Mouse (Mus musculus) small intestine, adult 2 months (tissue): ENCODE results near the gene Irf2bpl. TPM values are rescaled to one million over a fixed set of nuclear protein-coding genes. Genes with fewer than 3 reads are reported as not detected.
A peak's percentile ranks its signal among the peaks of the same experiment; 100 is the strongest.

Experiments used
- H3K27ac ChIP-seq: fragments of 200-500 bp; 2 replicates; pipeline ENCODE4 v1.5.1; 2012; ENCODE audit warnings: low read depth, low read length, control low read depth, inconsistent platforms; ENCODE audit not compliant: insufficient read depth
- H3K27me3 ChIP-seq: fragments of 200-500 bp; 2 replicates; pipeline ENCODE4 v1.6.1; 2012; ENCODE audit warnings: mild to moderate bottlenecking, moderate library complexity, low read length, inconsistent platforms; ENCODE audit not compliant: control insufficient read depth, insufficient read depth
- H3K36me3 ChIP-seq: fragments of 200-500 bp; 2 replicates; pipeline ENCODE4 v1.6.1; 2012; ENCODE audit warnings: mild to moderate bottlenecking, low read length, control low read depth, inconsistent platforms; ENCODE audit not compliant: control insufficient read depth, insufficient read depth
- H3K4me1 ChIP-seq: fragments of 200-500 bp; 2 replicates; pipeline ENCODE4 v1.6.1; 2012; ENCODE audit warnings: low read length, inconsistent platforms, mixed read lengths; ENCODE audit not compliant: control insufficient read depth, insufficient read depth, insufficient read length
- H3K4me3 ChIP-seq: fragments of 200-500 bp; 2 replicates; pipeline ENCODE4 v1.5.1; 2012; ENCODE audit warnings: low read depth, mild to moderate bottlenecking, control low read depth, inconsistent platforms, low read length, moderate library complexity
- CTCF ChIP-seq: fragments of 200-500 bp; IDR thresholded peaks from 2 replicates; pipeline ENCODE4 v1.5.1; 2012; ENCODE audit warnings: low read depth, mild to moderate bottlenecking, control low read depth, inconsistent platforms, low read length, moderate library complexity, mixed read lengths; ENCODE audit not compliant: insufficient replicate concordance, insufficient read length; ENCODE audit errors: extremely low read depth
- POLR2A ChIP-seq: fragments of 200-500 bp; IDR thresholded peaks from 2 replicates; pipeline ENCODE4 v1.6.1; 2012; ENCODE audit warnings: low read depth, mild to moderate bottlenecking, control low read depth, inconsistent platforms, low read length, moderate library complexity
- WGBS: fragments of 180-500 bp; shearing (Covaris S2); methylation state at CpG from one replicate; pipeline ENCODE4 v1.1.7; 2018; 5-methylcytosine and 5-hydroxymethylcytosine counted together
- polyA plus RNA-seq: library from polyadenylated mRNA; depleted of rRNA; stranded (reverse); fragments of >200 nt; gene quantifications from 2 replicates; pipeline ENCODE4 v1.2.3, GENCODE M21; 2012; rRNA removed

Gene Irf2bpl
- 17.5 and 30.5 TPM in 2 replicates for polyA plus RNA-seq

DNA sequence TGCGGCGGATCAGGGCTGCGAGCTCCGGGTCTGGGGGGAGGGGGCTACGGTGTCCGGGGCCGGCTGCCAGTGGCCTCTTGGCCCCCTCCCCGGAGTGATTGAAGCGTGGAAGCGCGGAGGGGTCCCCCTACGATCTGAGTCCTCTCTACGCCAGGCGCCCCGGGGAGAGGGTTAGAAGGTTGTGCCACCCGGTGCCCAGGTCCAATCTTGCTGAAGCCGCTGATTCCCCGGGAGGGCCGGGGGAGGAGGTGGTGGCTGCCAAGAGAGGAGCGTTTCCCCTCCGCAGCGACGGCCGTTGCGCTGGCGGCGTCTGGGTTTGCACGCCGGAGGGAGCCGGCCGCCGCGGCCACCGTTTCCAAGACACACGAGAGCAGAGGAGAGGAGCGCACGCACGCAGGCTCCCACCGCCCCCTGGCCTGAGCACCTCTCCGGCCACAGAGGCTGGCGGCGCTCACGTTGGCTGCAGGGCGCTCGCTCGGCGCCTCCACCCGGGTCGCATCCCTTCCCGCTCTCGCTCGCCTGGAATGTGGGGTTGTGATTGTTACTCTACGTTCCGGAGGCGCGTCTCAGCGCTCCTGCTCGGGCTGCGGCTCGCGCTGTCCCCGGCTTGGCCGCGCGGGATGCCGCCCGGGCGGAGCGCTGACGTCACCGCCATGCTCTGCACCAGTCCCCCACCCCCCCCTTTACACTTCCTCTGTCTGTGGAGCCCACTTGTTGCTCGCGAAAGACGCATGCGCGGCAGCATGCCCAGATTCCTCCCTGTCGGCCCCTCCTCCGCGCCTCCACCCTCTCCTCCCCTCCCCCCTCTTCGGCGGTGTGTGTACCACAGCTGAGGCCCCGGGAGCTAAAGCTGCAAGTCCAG is at the start of gene Irf2bpl:
Gene Irf2bpl (minus strand): TSS at position 602 of the 862 bp plus-strand sequence.
- peaks cover 5% of the 10 kb centered on the region; the same call in 1 of the 2 replicates for H3K36me3 ChIP-seq
- TF ChIP-seq POLR2A = peak; percentile 91
- TF ChIP-seq CTCF = no peak
- WGBS = under 1% methylated on average over 82 of the region's 82 CpGs

DNA sequence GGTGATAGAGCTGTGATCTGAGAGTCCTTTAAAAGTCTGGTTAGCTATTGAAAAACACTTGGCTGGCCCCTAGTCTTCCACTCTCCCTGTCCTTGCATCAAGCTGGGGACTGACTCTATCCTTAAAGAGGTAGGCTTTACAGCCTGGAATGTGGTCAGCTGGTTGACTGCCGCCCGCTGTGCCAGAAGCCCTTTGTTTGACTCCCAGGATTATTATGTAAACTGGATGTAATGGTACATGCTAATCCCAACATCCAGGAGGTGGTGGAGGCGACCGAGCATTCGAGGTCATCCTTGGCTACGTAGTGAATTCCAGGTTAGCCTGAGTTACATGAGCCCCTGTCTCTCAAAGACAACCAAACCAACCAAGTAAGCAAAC is 48.0 kb upstream of the Irf2bpl start:
- H3K36me3 ChIP-seq = no peaks in the 10 kb centered on the region
- H3K4me3 ChIP-seq = no peak overlapping the region
- H3K27ac ChIP-seq = peak overlapping the region; percentile 41
- peaks cover 12% of the 10 kb centered on the region; the same call in 1 of the 2 replicates for H3K4me1 ChIP-seq
- TF ChIP-seq CTCF (no peak), POLR2A (no peak)
- H3K27me3 ChIP-seq = no peaks in the 10 kb centered on the region
- WGBS = 55% methylated on average over 6 of the region's 6 CpGs

More for the DNA sequence above, at the start of gene Irf2bpl:
- H3K4me3 ChIP-seq = peak within 1 kb of the TSS; percentile 76
- peak within 1 kb of the TSS; percentile 97 for H3K27ac ChIP-seq
- H3K27me3 ChIP-seq = no peaks in the 10 kb centered on the region
- H3K4me1 ChIP-seq = peaks cover 34% of the 10 kb centered on the region

DNA sequence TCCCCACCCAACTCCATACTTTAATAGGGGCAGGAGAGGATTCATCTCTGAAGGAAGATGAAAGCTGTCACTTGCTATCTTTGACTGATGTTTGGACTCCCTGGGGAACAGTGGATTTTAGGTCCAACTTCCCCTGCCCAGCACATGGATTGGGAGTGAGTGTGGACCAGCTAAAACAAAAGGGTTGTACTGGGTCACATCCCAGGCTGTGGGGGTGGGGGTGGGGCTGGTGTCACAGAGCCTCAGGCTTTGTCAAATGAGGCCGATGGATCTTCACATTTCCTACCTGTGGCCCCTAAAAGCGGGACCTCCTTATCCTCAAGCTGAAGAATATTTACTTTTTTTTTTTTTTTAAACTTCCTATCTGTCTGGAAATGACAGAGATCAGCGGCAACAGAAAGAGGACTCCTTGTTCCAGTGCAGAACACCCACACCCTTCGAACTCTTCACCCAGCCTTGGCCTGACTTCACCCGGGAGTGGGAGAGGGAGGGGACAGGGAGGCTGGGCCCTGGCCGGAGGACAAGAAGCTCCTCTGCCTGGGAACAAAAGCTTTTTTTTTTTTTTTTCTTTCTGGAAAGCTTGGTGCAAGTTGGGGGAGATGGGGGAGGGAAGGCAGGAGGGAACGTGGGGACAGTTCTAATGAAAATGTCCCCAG is 47.4 kb upstream of the Irf2bpl start:
- TF ChIP-seq CTCF = no peak
- TF ChIP-seq POLR2A = no peak
- H3K4me3 ChIP-seq = no peak overlapping the region
- H3K4me1 ChIP-seq = peaks cover 12% of the 10 kb centered on the region; the same call in 1 of the 2 replicates
- no peaks in the 10 kb centered on the region for H3K36me3 ChIP-seq
- 13% methylated on average over 7 of the region's 7 CpGs for WGBS
- H3K27me3 ChIP-seq = no peaks in the 10 kb centered on the region
- peak overlapping the region; percentile 83 for H3K27ac ChIP-seq

DNA sequence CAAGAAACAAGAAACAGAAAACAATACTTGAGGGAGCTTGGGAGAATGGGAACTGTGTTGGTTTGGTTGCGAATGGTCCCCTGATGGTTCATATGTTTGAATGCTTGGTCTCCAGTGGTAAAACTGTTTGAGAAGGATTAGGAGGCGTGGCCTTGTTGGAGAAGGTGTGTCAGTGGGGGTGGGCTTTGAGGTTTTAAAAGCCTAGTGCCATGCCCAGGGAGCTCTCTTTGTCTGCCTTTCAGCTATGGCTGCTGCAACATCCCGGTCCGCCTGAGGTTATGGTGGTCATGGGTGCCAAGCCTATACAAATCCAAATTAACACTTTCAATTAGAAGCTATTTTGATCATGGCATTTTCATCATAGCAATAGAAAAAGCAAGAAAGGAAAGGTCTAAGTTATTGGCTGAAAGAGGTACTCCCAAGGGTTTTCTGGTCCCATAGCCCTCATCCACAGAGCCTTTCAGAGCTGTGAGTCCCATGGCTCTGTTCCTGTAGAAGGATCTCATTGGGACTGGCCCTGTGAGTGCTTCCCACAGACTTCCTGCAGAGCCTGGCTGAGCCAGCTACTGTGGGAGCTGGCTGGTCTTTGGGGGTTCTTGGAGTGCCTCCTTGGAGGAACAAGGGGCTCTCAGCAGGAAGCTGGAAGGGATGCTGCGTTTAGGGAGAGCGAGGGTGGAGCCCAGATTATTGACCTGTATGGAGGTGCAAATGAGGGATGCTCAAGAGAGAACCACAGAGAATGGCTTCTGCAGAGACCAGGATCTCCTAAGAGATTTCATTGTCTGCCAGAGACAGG is 46.5 kb upstream of the Irf2bpl start:
- H3K4me1 ChIP-seq = peaks cover 12% of the 10 kb centered on the region; the same call in 1 of the 2 replicates
- 91% methylated on average over 6 of the region's 6 CpGs for WGBS
- peak overlapping the region; percentile 83 for H3K27ac ChIP-seq

DNA sequence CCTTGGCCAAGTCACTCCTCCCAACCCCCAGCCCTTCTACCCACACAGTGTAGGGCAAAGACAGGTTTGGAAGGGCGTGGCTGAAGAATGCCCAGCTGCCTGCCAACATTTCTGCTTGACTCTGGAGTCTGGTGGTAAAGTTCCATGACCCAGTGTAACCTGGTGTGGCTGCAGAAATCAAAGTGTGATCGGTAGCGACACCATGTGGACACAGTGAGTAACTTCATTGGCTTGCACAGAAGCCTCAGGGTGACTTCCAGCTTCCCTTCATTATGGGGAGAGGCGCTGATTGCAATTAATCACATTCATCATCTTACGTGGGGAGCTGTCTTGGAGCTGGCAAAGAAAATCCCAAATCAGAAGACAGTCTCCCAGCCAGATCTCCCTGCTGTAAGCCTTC is 39.2 kb upstream of the Irf2bpl start:
- Histone ChIP-seq H3K27ac (no peak overlapping the region), H3K27me3 (no peaks in the 10 kb centered on the region), H3K4me3 (no peak overlapping the region), H3K4me1 (peaks cover 8% of the 10 kb centered on the region; the same call in 1 of the 2 replicates), H3K36me3 (no peaks in the 10 kb centered on the region)
- peak; percentile 80; the same call in 1 of the 2 replicates for TF ChIP-seq CTCF
- TF ChIP-seq POLR2A = no peak
- WGBS = 0% methylated on average over 5 of the region's 5 CpGs

More for the DNA sequence above, 46.5 kb upstream of the Irf2bpl start:
- H3K27me3 ChIP-seq = no peaks in the 10 kb centered on the region
- H3K36me3 ChIP-seq = no peaks in the 10 kb centered on the region
- no peak for TF ChIP-seq POLR2A
- no peak for TF ChIP-seq CTCF
- no peak overlapping the region for H3K4me3 ChIP-seq

DNA sequence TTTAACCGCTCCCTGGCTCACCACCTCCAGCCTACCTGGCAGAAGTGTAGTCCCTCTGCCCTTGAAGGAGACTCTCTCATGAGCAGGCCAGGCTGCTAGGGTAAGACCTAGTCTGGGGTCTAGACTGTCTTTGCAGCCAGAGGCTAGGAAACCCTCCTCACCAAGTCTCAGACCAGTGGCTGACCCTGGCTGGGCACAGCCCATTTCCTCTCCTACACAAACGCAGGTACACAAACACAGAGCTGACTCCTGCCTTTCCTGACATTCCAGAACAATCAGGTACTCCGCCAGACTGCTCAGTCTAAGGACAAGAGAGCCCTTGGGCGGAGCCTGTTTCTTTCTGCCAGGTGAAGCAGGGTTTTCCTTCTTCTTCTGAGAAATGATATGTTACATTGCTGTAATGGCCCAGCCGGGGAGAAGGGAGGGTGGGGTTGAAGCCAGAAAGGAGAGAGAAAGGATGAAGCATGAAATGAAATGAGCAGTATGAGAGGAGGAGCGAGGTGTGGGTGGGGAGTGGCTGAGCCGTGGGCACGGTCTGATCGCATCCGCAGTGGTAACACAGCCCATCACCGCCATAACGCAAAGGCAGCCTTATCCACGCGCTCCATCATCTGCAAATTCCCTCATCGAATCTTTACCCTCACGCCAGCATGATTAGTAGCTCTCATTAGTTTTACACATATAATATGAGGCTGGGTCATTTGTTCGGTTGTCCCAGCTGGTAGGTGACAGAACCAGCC is 34.6 kb upstream of the Irf2bpl start:
- no peak overlapping the region for H3K27ac ChIP-seq
- no peaks in the 10 kb centered on the region for H3K27me3 ChIP-seq
- peaks cover 22% of the 10 kb centered on the region for H3K4me1 ChIP-seq
- 62% methylated on average over 17 of the region's 17 CpGs for WGBS
- TF ChIP-seq POLR2A = no peak
- no peak for TF ChIP-seq CTCF
- H3K4me3 ChIP-seq = no peak overlapping the region
- no peaks in the 10 kb centered on the region for H3K36me3 ChIP-seq
